Mouse (Mus musculus): Measurements from ENCODE around the gene Trp53bp2. TPM values are rescaled to one million over a fixed set of nuclear protein-coding genes. Genes with fewer than 3 reads are reported as not detected.

The Trp53bp2 gene
- polyA plus RNA-seq, 1 experiment from 2014 or later: 18.7 TPM

DNA sequence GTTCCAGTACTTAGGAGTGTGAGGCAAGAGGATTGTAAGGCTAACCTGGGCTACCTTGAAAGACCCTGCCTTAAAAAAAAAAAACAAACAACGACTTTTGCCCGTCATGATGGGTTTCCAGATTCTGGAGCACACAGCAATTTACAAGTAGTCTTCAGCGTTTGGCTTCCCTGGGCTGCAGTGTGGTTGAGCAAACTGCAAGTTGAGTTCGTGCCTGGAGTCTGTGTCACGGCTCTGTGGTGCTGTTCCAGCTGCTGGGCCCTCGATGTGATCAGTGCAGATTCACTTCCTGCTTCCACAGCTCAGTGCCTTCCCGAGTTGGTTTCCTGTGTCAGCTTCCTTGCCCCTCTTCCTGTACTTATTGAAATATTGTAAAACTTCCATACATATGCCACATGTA is 52.3 kb downstream of the Trp53bp2 start:
- H3K36me3 ChIP-seq (ENCODE audit: control insufficient read depth, insufficient read depth, low read length): no peaks in the 10 kb centered on the region
- no peak overlapping the region; the same call in 1 of the 2 replicates for H3K9ac ChIP-seq (ENCODE audit: low read length)
- WGBS: 18% methylated on average over 7 of the region's 7 CpGs
- H3K27ac ChIP-seq (ENCODE audit: low read length): peak overlapping the region; percentile 92
- peak overlapping the region; percentile 28; the same call in 1 of the 2 replicates for H3K4me2 ChIP-seq (ENCODE audit: low read depth, low read length)
- H3K9me3 ChIP-seq (replicated peaks; ENCODE audit: control insufficient read depth, low read length): no peaks in the 10 kb centered on the region
- no peaks in the 10 kb centered on the region for H3K27me3 ChIP-seq (ENCODE audit: control insufficient read depth, insufficient read depth, low read length)
- peaks cover 17% of the 10 kb centered on the region for H3K4me1 ChIP-seq (ENCODE audit: control insufficient read depth, insufficient read depth, low read length)
- ATAC-seq (ENCODE audit: insufficient read depth, low FRiP score): 0 out of 2 replicates have a peak, but pooled peaks have one; percentile 39
- H3K4me3 ChIP-seq (replicated peaks; ENCODE audit: low read length): no peak overlapping the region

DNA sequence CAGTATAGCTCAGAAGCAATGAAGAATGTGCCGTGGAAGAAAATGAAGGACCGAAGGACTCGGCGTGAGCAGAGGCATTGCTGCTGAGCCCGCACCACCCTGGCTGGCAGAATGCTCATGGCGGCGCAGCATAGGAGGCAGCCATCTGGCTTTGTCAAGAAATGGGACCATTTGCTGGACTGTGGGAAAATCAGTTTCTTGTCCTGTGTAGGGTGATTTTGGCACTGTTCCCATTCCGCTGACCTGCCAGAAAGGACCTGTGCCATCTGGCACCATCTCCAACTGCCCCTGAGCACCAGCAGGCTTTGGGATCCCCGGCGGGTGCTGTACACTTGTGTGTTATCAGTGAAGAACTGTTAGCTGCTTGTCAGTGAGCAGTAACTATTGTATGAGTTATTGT is 52.8 kb downstream of the Trp53bp2 start:
- no peak for ATAC-seq (ENCODE audit: insufficient read depth, low FRiP score)
- Histone ChIP-seq H3K4me2 (ENCODE audit: low read depth, low read length) (no peak overlapping the region), H3K27ac (ENCODE audit: low read length) (peak overlapping the region; percentile 68; the same call in 1 of the 2 replicates), H3K36me3 (ENCODE audit: control insufficient read depth, insufficient read depth, low read length) (no peaks in the 10 kb centered on the region), H3K27me3 (ENCODE audit: control insufficient read depth, insufficient read depth, low read length) (no peaks in the 10 kb centered on the region), H3K4me1 (ENCODE audit: control insufficient read depth, insufficient read depth, low read length) (peaks cover 17% of the 10 kb centered on the region), H3K9me3 (replicated peaks; ENCODE audit: control insufficient read depth, low read length) (no peaks in the 10 kb centered on the region), H3K4me3 (replicated peaks; ENCODE audit: low read length) (no peak overlapping the region), H3K9ac (ENCODE audit: low read length) (no peak overlapping the region)
- WGBS: 83% methylated on average over 10 of the region's 10 CpGs

DNA sequence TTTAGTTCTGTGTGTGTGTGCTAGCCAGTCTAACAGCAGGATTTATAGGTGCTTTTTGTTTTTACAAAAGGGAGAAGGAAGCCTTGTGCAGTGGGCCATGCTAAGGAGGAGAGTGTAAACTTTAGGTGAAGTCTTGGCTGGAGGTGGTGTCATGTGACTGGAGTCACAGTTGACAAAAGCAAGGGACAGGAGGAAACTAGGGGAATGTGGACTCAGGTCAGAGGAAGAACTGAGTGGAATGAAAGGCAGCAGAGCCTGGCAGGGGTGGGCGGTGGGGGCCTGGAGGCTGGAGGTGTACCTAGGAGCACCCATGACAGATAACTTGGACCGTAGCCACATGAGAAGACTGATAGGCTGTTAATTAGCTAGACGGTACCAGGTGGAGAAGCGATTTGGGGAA is 56.3 kb downstream of the Trp53bp2 start:
- H3K27me3 ChIP-seq (ENCODE audit: control insufficient read depth, insufficient read depth, low read length): no peaks in the 10 kb centered on the region
- H3K27ac ChIP-seq (ENCODE audit: low read length): peak overlapping the region; percentile 62
- peaks cover 17% of the 10 kb centered on the region for H3K4me1 ChIP-seq (ENCODE audit: control insufficient read depth, insufficient read depth, low read length)
- H3K4me3 ChIP-seq (replicated peaks; ENCODE audit: low read length): no peak overlapping the region
- H3K9ac ChIP-seq (ENCODE audit: low read length): peak overlapping the region; percentile 26; the same call in 1 of the 2 replicates
- H3K4me2 ChIP-seq (ENCODE audit: low read depth, low read length): no peak overlapping the region
- H3K9me3 ChIP-seq (replicated peaks; ENCODE audit: control insufficient read depth, low read length): no peaks in the 10 kb centered on the region
- WGBS: 30% methylated on average over 4 of the region's 4 CpGs
- no peak; the same call in 1 of the 2 replicates for ATAC-seq (ENCODE audit: insufficient read depth, low FRiP score)
- H3K36me3 ChIP-seq (ENCODE audit: control insufficient read depth, insufficient read depth, low read length): peaks cover 17% of the 10 kb centered on the region

DNA sequence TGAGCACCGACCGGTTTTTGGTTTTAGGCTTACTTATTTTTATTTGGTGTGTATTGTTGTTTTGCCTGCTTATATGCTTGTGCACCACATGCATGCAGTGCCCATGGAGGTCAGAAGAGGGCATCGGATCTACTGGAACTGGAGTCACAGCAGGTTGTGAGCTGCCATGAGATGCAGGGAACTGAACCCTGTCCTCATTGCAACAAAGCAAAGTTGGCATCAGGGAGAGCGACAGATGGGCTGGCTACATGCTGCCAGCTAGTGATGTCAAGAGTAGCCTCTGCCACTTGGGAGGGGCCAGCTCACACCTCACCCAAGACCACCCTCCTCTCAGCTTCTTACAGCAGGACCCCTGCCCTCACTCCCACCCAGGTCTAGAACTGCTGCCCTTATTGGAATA is 57.0 kb downstream of the Trp53bp2 start:
- Histone ChIP-seq H3K4me2 (ENCODE audit: low read depth, low read length) (no peak overlapping the region), H3K4me1 (ENCODE audit: control insufficient read depth, insufficient read depth, low read length) (peaks cover 14% of the 10 kb centered on the region), H3K27me3 (ENCODE audit: control insufficient read depth, insufficient read depth, low read length) (no peaks in the 10 kb centered on the region), H3K36me3 (ENCODE audit: control insufficient read depth, insufficient read depth, low read length) (peaks cover 17% of the 10 kb centered on the region), H3K9ac (ENCODE audit: low read length) (no peak overlapping the region), H3K4me3 (replicated peaks; ENCODE audit: low read length) (no peak overlapping the region), H3K27ac (ENCODE audit: low read length) (no peak overlapping the region), H3K9me3 (replicated peaks; ENCODE audit: control insufficient read depth, low read length) (no peaks in the 10 kb centered on the region)
- WGBS: 93% methylated on average over 4 of the region's 4 CpGs
- ATAC-seq (ENCODE audit: insufficient read depth, low FRiP score): no peak

DNA sequence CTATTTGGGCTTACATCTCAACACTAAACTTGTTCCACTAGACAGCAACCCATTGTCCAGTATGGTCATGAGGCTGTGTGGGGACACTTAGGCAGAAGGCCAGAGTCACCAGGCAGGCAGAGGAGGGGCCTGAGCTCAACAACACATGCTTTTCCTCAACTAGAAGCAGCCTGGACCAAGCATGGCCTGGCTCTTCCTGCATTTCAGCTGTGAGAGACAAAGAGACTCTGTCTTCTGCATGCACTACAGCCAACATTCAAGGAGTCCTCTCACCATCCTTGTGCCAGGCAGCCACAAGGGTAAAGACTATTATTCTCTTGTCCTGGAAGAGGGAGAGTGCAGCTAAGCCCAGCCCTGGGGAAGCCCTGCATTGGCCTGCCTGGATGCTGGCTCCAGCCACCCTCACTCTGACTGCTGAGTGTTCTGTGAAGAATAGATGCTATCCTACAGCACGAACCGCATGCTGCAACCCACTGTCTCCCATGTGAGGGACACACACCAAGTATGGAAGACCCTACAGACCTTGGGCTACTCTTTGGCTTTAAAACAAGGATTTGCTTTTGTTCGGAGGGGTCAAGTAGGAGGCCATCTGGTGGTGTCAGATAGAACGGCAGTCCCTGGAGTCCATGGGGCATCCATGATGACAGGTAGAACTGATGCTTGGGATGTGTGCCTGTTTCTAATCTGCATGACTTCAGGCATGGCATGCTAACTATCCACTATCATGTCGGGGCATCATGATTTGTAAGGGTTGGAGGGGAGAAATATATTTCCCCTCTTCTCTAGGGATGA is 66.2 kb downstream of the Trp53bp2 start:
- no peaks in the 10 kb centered on the region for H3K27me3 ChIP-seq (ENCODE audit: control insufficient read depth, insufficient read depth, low read length)
- ATAC-seq (ENCODE audit: insufficient read depth, low FRiP score): 0 out of 2 replicates have a peak, but pooled peaks have one; percentile 36
- no peak overlapping the region for H3K9ac ChIP-seq (ENCODE audit: low read length)
- H3K36me3 ChIP-seq (ENCODE audit: control insufficient read depth, insufficient read depth, low read length): peaks cover 26% of the 10 kb centered on the region
- H3K9me3 ChIP-seq (replicated peaks; ENCODE audit: control insufficient read depth, low read length): no peaks in the 10 kb centered on the region
- H3K4me2 ChIP-seq (ENCODE audit: low read depth, low read length): no peak overlapping the region
- H3K4me1 ChIP-seq (ENCODE audit: control insufficient read depth, insufficient read depth, low read length): no peaks in the 10 kb centered on the region
- no peak overlapping the region for H3K27ac ChIP-seq (ENCODE audit: low read length)
- no peak overlapping the region for H3K4me3 ChIP-seq (replicated peaks; ENCODE audit: low read length)
- WGBS: 80% methylated on average over 5 of the region's 5 CpGs

DNA sequence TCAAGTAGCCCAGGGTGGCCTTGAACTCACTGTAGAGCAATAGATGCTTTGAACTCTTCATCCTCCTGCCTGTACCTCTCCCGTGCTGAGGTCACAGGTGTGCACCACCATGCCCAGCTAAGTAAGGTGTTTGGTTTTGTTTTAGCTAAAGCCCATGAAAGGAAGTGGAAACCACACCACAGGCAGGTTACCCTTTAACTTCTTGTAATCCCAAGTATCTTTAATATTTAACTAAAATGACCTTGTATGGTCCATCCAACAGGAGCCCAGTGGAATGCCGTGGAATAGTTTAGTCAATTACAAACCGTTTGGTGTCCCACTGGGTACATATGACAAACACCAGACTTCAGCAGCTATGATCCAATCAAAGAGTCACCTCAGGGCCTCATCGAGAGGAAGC is 70.0 kb downstream of the Trp53bp2 start:
- Histone ChIP-seq H3K36me3 (ENCODE audit: control insufficient read depth, insufficient read depth, low read length) (peaks cover 32% of the 10 kb centered on the region), H3K4me3 (replicated peaks; ENCODE audit: low read length) (no peak overlapping the region), H3K27me3 (ENCODE audit: control insufficient read depth, insufficient read depth, low read length) (no peaks in the 10 kb centered on the region), H3K27ac (ENCODE audit: low read length) (0 out of 2 replicates have a peak overlapping the region, but pooled peaks have one; percentile 18), H3K9ac (ENCODE audit: low read length) (no peak overlapping the region), H3K4me1 (ENCODE audit: control insufficient read depth, insufficient read depth, low read length) (no peaks in the 10 kb centered on the region), H3K4me2 (ENCODE audit: low read depth, low read length) (no peak overlapping the region), H3K9me3 (replicated peaks; ENCODE audit: control insufficient read depth, low read length) (no peaks in the 10 kb centered on the region)
- WGBS: 62% methylated on average over 4 of the region's 4 CpGs
- ATAC-seq (ENCODE audit: insufficient read depth, low FRiP score): no peak

DNA sequence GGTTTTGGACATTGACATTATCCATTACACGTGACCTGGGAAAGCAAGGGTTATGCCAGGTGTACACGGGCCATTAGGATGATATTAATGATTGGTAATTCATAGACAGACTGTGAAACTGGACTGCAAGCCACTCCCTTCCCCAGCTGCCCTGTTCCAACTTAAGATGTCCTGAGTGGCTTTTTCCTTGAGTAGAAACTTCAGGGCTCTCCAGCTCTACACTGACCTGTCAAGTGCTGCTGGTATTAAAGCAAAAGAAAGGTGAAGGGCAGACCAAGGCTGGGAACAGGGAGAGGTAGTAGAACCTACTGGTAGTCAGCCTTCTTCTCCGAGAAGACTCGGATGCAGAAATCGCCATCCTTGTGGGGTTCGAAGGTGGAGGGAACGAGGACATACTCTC is 72.2 kb downstream of the Trp53bp2 start:
- 90% methylated on average over 7 of the region's 7 CpGs for WGBS
- H3K4me3 ChIP-seq (replicated peaks; ENCODE audit: low read length): no peak overlapping the region
- no peaks in the 10 kb centered on the region for H3K9me3 ChIP-seq (replicated peaks; ENCODE audit: control insufficient read depth, low read length)
- no peak for ATAC-seq (ENCODE audit: insufficient read depth, low FRiP score)
- H3K36me3 ChIP-seq (ENCODE audit: control insufficient read depth, insufficient read depth, low read length): peaks cover 32% of the 10 kb centered on the region
- no peak overlapping the region for H3K9ac ChIP-seq (ENCODE audit: low read length)
- no peaks in the 10 kb centered on the region for H3K4me1 ChIP-seq (ENCODE audit: control insufficient read depth, insufficient read depth, low read length)
- no peak overlapping the region for H3K4me2 ChIP-seq (ENCODE audit: low read depth, low read length)
- no peaks in the 10 kb centered on the region for H3K27me3 ChIP-seq (ENCODE audit: control insufficient read depth, insufficient read depth, low read length)
- H3K27ac ChIP-seq (ENCODE audit: low read length): no peak overlapping the region

DNA sequence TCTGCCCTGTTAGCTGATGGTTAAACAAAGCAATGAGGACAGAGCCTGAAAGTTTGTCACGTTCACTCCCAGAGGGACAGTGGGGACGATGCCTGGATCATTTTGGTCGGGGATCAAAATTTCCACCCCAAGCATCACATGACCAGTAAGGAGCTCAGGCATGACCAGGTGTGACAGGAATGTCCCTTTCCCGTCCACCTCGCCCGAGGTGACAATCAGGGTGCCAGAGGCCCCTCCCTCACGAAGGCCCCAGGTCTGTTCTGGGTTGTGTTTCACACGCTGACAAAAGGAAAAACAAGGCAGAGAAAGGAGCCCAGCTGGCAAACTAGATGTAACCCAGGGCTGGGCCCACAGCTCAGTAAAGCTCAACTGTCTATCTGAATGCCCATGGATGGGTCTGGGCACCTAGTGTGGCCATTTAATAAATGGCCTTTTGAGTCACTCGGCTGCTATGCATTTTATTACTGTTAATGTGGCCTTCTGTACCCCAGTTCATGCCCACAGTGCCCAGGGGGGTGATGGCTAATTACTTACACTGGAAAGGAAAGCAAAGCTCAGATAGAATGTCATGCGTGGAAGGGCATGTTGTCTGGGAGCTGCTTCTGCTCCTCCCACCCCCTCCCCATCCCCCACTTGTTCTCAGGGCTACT is 72.8 kb downstream of the Trp53bp2 start:
- H3K4me3 ChIP-seq (replicated peaks; ENCODE audit: low read length): no peak overlapping the region
- H3K9ac ChIP-seq (ENCODE audit: low read length): no peak overlapping the region
- WGBS: 83% methylated on average over 10 of the region's 10 CpGs
- no peaks in the 10 kb centered on the region for H3K4me1 ChIP-seq (ENCODE audit: control insufficient read depth, insufficient read depth, low read length)
- peaks cover 32% of the 10 kb centered on the region for H3K36me3 ChIP-seq (ENCODE audit: control insufficient read depth, insufficient read depth, low read length)
- H3K27ac ChIP-seq (ENCODE audit: low read length): no peak overlapping the region
- no peak overlapping the region for H3K4me2 ChIP-seq (ENCODE audit: low read depth, low read length)
- ATAC-seq (ENCODE audit: insufficient read depth, low FRiP score): no peak
- no peaks in the 10 kb centered on the region for H3K27me3 ChIP-seq (ENCODE audit: control insufficient read depth, insufficient read depth, low read length)
- H3K9me3 ChIP-seq (replicated peaks; ENCODE audit: control insufficient read depth, low read length): no peaks in the 10 kb centered on the region

All from stomach, embryonic 16.5 days (tissue).